Mouse (Mus musculus): Measurements from ENCODE around the gene Dhx37. TPM values are rescaled to one million over a fixed set of nuclear protein-coding genes. Genes with fewer than 3 reads are reported as not detected.

The Dhx37 gene
- total and polyA plus RNA-seq, 3 experiments = 27.4 to 549 (median 55.3) TPM

- peaks cover 9 to 23% of the 10 kb centered on the region in 2 experiments for H3K4me1 ChIP-seq (ENCODE audit: control insufficient read depth in 1 of 2, insufficient read depth in 2 of 2, low read length in 2 of 2)
- H3K27me3 ChIP-seq (ENCODE audit: control insufficient read depth in 1 of 2, insufficient read depth in 2 of 2, low read length in 2 of 2) = no peaks in the 10 kb centered on the region
- no peak overlapping the region for H3K4me3 ChIP-seq (ENCODE audit: control insufficient read depth in 1 of 2, insufficient read depth in 1 of 2, low read depth in 2 of 2, low read length in 2 of 2)
- H3K27ac ChIP-seq (ENCODE audit: control insufficient read depth, low read depth, low read length) = no peak overlapping the region
- TF ChIP-seq POLR2A (IDR thresholded peaks at IDR 0.05; ENCODE audit: control insufficient read depth in 1 of 2, insufficient read depth in 1 of 2, low read depth in 1 of 2, low read length in 2 of 2, poor library complexity in 1 of 2) (0 out of 4 replicates have a peak, but pooled peaks of 1 of the 2 experiments have one; percentile 11), UBTF (IDR thresholded peaks at IDR 0.05; ENCODE audit: borderline replicate concordance, insufficient read depth, low read depth, low read length) (no peak)
- no peak overlapping the region for H3K9ac ChIP-seq (ENCODE audit: control insufficient read depth, low read depth, low read length, poor library complexity, severe bottlenecking)
- peaks cover 17 to 25% of the 10 kb centered on the region in 2 experiments for H3K36me3 ChIP-seq (ENCODE audit: control insufficient read depth in 1 of 2, insufficient read depth in 2 of 2, low read length in 2 of 2)
- H3K9me3 ChIP-seq (replicated peaks; ENCODE audit: insufficient read depth, low read length) = no peaks in the 10 kb centered on the region
- DNase-seq (ENCODE audit: low read depth, low spot score) = no peak
- peaks cover 82% of the 10 kb centered on the region for H3K79me2 ChIP-seq (ENCODE audit: control insufficient read depth, insufficient read depth, low read length, poor library complexity)
These were observed 14.1 kb upstream of the Dhx37 start for GRCm38 (mm10) chr5:125448026-125448425.

- DNase-seq (ENCODE audit: low read depth, low spot score) = no peak
- H3K9ac ChIP-seq (ENCODE audit: control insufficient read depth, low read depth, low read length, poor library complexity, severe bottlenecking) = no peak overlapping the region
- no peak for TF ChIP-seq TBP (IDR thresholded peaks at IDR 0.05; ENCODE audit: low read depth, low read length)
These were observed 12.4 kb upstream of the Dhx37 start for GRCm38 (mm10) chr5:125446344-125446743.

GRCm38 (mm10) chr5:125444554-125444953 is 10.6 kb upstream of the Dhx37 start:
- DNase-seq (ENCODE audit: low read depth, low spot score) = peak; percentile 82
- H3K4me1 ChIP-seq (ENCODE audit: control insufficient read depth in 1 of 2, insufficient read depth in 2 of 2, low read length in 2 of 2) = peaks cover 14 to 29% of the 10 kb centered on the region in 2 experiments
- no peaks in the 10 kb centered on the region for H3K27me3 ChIP-seq (ENCODE audit: control insufficient read depth in 1 of 2, insufficient read depth in 2 of 2, low read length in 2 of 2)
- peaks cover 76% of the 10 kb centered on the region for H3K79me2 ChIP-seq (ENCODE audit: control insufficient read depth, insufficient read depth, low read length, poor library complexity)
- H3K9me3 ChIP-seq (replicated peaks; ENCODE audit: insufficient read depth, low read length) = no peaks in the 10 kb centered on the region
- H3K4me3 ChIP-seq (ENCODE audit: control insufficient read depth in 1 of 2, insufficient read depth in 1 of 2, low read depth in 2 of 2, low read length in 2 of 2) = no peak overlapping the region
- H3K36me3 ChIP-seq (ENCODE audit: control insufficient read depth in 1 of 2, insufficient read depth in 2 of 2, low read length in 2 of 2) = peaks cover 12 to 34% of the 10 kb centered on the region in 2 experiments
- peak overlapping the region; percentile 24; the same call in 1 of the 2 replicates for H3K9ac ChIP-seq (ENCODE audit: control insufficient read depth, low read depth, low read length, poor library complexity, severe bottlenecking)
- H3K27ac ChIP-seq (ENCODE audit: control insufficient read depth, low read depth, low read length) = peak overlapping the region; percentile 84
- peak; percentile 37; the same call in 1 of the 2 replicates for TF ChIP-seq ELF1 (IDR thresholded peaks at IDR 0.05; ENCODE audit: low read depth, low read length)
- TF ChIP-seq CHD2 (IDR thresholded peaks at IDR 0.05; ENCODE audit: low read length) = no peak
- no peak for TF ChIP-seq SMC3 (IDR thresholded peaks at IDR 0.05; ENCODE audit: low read depth, low read length)
- TF ChIP-seq GATA1 (IDR thresholded peaks at IDR 0.05; ENCODE audit: low read depth, low read length) = no peak
- no peak for TF ChIP-seq MEF2A (IDR thresholded peaks at IDR 0.05; ENCODE audit: extremely low read depth, insufficient replicate concordance, low read depth, low read length, poor library complexity, severe bottlenecking)
- TF ChIP-seq BHLHE40 (IDR thresholded peaks at IDR 0.05; ENCODE audit: borderline replicate concordance, low read depth, low read length) = no peak
- TF ChIP-seq USF2 (IDR thresholded peaks at IDR 0.05; ENCODE audit: borderline replicate concordance in 1 of 2, insufficient read depth in 1 of 2, low read depth in 1 of 2, low read length in 2 of 2) = no peak
- 0 out of 2 replicates have a peak, but pooled peaks have one; percentile 23 for TF ChIP-seq TBP (IDR thresholded peaks at IDR 0.05; ENCODE audit: low read depth, low read length)
- TF ChIP-seq SIN3A (IDR thresholded peaks at IDR 0.05; ENCODE audit: low read length) = peak; percentile 83
- TF ChIP-seq MAZ (IDR thresholded peaks at IDR 0.05; ENCODE audit: low read depth, low read length) = no peak
- TF ChIP-seq ETS1 (IDR thresholded peaks at IDR 0.05; ENCODE audit: low read depth, low read length) = peak; percentile 79; the same call in 1 of the 2 replicates
- TF ChIP-seq JUND (IDR thresholded peaks at IDR 0.05; ENCODE audit: low read depth, low read length) = peak; percentile 100
- TF ChIP-seq RAD21 (IDR thresholded peaks at IDR 0.05; ENCODE audit: low read depth, low read length) = no peak
- TF ChIP-seq KAT2A (conservative IDR thresholded peaks at IDR 0.05; ENCODE audit: low read depth, low read length) = no peak
- peak; percentile 54; the same call in 1 of the 2 replicates for TF ChIP-seq RCOR1 (IDR thresholded peaks at IDR 0.05; ENCODE audit: low read depth, low read length)
- peak; percentile 68 for TF ChIP-seq MYC (IDR thresholded peaks at IDR 0.05; ENCODE audit: low read depth, low read length)
- no peak for TF ChIP-seq MAX (IDR thresholded peaks at IDR 0.05; ENCODE audit: low read length)
- TF ChIP-seq UBTF (IDR thresholded peaks at IDR 0.05; ENCODE audit: borderline replicate concordance, insufficient read depth, low read depth, low read length) = no peak
- no peak for TF ChIP-seq CTCF (IDR thresholded peaks at IDR 0.05 in 2 of 3, conservative IDR thresholded peaks at IDR 0.05 in 1 of 3; ENCODE audit: control insufficient read depth in 1 of 3, insufficient read depth in 1 of 3, low read depth in 2 of 3, low read length in 3 of 3, poor library complexity in 1 of 3, severe bottlenecking in 1 of 3)
- TF ChIP-seq TCF12 (IDR thresholded peaks at IDR 0.05; ENCODE audit: low read depth, low read length) = peak; percentile 57
- TF ChIP-seq EP300 (IDR thresholded peaks at IDR 0.05; ENCODE audit: low read depth in 1 of 2, low read length in 2 of 2) = peak in 1 of 2 experiments; percentile 80; a peak in 2 of 4 replicates
- 0 out of 2 replicates have a peak, but pooled peaks have one; percentile 37 for TF ChIP-seq HCFC1 (IDR thresholded peaks at IDR 0.05; ENCODE audit: low read depth, low read length)
- TF ChIP-seq CHD1 (IDR thresholded peaks at IDR 0.05; ENCODE audit: low read depth, low read length) = no peak
- TF ChIP-seq ZC3H11A (IDR thresholded peaks at IDR 0.05; ENCODE audit: low read depth, low read length) = no peak

More at GRCm38 (mm10) chr5:125446344-125446743, 12.4 kb upstream of the Dhx37 start:
- Histone ChIP-seq H3K4me1 (ENCODE audit: control insufficient read depth in 1 of 2, insufficient read depth in 2 of 2, low read length in 2 of 2) (peaks cover 9 to 23% of the 10 kb centered on the region in 2 experiments), H3K4me3 (ENCODE audit: control insufficient read depth in 1 of 2, insufficient read depth in 1 of 2, low read depth in 2 of 2, low read length in 2 of 2) (no peak overlapping the region), H3K36me3 (ENCODE audit: control insufficient read depth in 1 of 2, insufficient read depth in 2 of 2, low read length in 2 of 2) (peaks cover 17 to 27% of the 10 kb centered on the region in 2 experiments), H3K27me3 (ENCODE audit: control insufficient read depth in 1 of 2, insufficient read depth in 2 of 2, low read length in 2 of 2) (no peaks in the 10 kb centered on the region), H3K9me3 (replicated peaks; ENCODE audit: insufficient read depth, low read length) (no peaks in the 10 kb centered on the region), H3K27ac (ENCODE audit: control insufficient read depth, low read depth, low read length) (no peak overlapping the region), H3K79me2 (ENCODE audit: control insufficient read depth, insufficient read depth, low read length, poor library complexity) (peaks cover 91% of the 10 kb centered on the region)

Data from MEL (cell line).